Mouse (Mus musculus) midbrain, embryonic 11.5 days (tissue): ENCODE measurements at regions not wholly inside any gene's neighbourhood (a gene's known extent, or its start where the extent isn't known, plus 50 kb on each side); places are given as distances from the start of the nearest gene placed in this dataset.

Experiments used
- ATAC-seq: fragments of 200-750 bp; cut with Nextera tagmentation; 2 replicates; pipeline ENCODE4 v1.8.0; 2017; ENCODE audit warnings: moderate TSS enrichment, moderate library complexity; ENCODE audit not compliant: low FRiP score
- DNase-seq: peaks from one replicate; pipeline ENCODE4 v3.0.0; 2015; ENCODE audit warnings: low spot score; ENCODE audit errors: missing footprints
- H3K27ac ChIP-seq: fragments of 300-500 bp; sonication (generic); 2 replicates; pipeline ENCODE4 v1.5.1; 2014; ENCODE audit warnings: low read depth, low read length
- H3K27me3 ChIP-seq: fragments of 300-500 bp; sonication (generic); 2 replicates; pipeline ENCODE4 v1.6.1; 2014; ENCODE audit warnings: mild to moderate bottlenecking, low read length, moderate library complexity, mixed read lengths; ENCODE audit not compliant: control insufficient read depth, insufficient read depth
- H3K36me3 ChIP-seq: fragments of 300-500 bp; sonication (generic); 2 replicates; pipeline ENCODE4 v1.6.1; 2014; ENCODE audit warnings: mild to moderate bottlenecking, low read length, moderate library complexity, mixed read lengths; ENCODE audit not compliant: control insufficient read depth, insufficient read depth
- H3K4me1 ChIP-seq: fragments of 300-500 bp; sonication (generic); 2 replicates; pipeline ENCODE4 v1.6.1; 2014; ENCODE audit warnings: low read length; ENCODE audit not compliant: control insufficient read depth, insufficient read depth
- H3K4me2 ChIP-seq: fragments of 300-500 bp; sonication (generic); 2 replicates; pipeline ENCODE4 v1.6.1; 2014; ENCODE audit warnings: mild to moderate bottlenecking, moderate library complexity
- H3K4me3 ChIP-seq: fragments of 300-500 bp; sonication (generic); 2 replicates; pipeline ENCODE4 v1.5.1; 2014; ENCODE audit warnings: low read depth, low read length
- H3K9ac ChIP-seq: fragments of 300-500 bp; sonication (generic); 2 replicates; pipeline ENCODE4 v1.6.1; 2014; ENCODE audit warnings: low read length
- H3K9me3 ChIP-seq: fragments of 300-500 bp; sonication (generic); 2 replicates; pipeline ENCODE4 v1.6.1; 2016; ENCODE audit warnings: low read length; ENCODE audit not compliant: control insufficient read depth
- WGBS: fragments of 180-500 bp; shearing (Covaris S2); extraction: QIAGEN DNeasy Blood & Tissue Kit; methylation state at CpG from one replicate; pipeline ENCODE4 v1.1.7; 2014; 5-methylcytosine and 5-hydroxymethylcytosine counted together

DNA sequence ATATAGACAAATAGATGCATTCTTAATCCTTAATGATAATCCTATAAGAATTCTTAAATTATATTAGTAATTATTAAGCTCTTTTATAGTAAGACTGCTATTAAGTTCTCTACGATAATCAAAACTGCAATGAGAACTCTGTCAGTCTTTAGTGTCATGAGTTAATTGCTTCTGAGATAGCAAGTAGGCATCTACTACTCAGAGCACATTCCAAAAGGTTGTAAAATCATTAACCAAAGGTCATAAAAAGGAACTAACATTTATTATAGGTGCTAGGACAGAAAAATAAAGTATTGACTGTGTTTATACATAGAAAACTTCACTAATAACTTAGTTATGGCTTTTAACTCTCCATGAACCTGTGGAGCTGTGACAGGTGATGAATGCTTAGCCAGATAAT, 84.1 kb upstream of the Gm6657 start:
- Histone ChIP-seq H3K4me3 (no peak overlapping the region), H3K9me3 (no peaks in the 10 kb centered on the region), H3K9ac (no peak overlapping the region), H3K27me3 (no peaks in the 10 kb centered on the region), H3K4me2 (no peak overlapping the region), H3K4me1 (no peaks in the 10 kb centered on the region), H3K27ac (no peak overlapping the region), H3K36me3 (no peaks in the 10 kb centered on the region)
- ATAC-seq (no peak), DNase-seq (no peak)
- 93% methylated on average over 1 of the region's 1 CpGs for WGBS

- WGBS: 91% methylated on average over 1 of the region's 1 CpGs
- Histone ChIP-seq H3K4me2 (no peak overlapping the region), H3K9me3 (no peaks in the 10 kb centered on the region), H3K27me3 (no peaks in the 10 kb centered on the region), H3K27ac (no peak overlapping the region), H3K4me3 (no peak overlapping the region), H3K9ac (no peak overlapping the region), H3K36me3 (no peaks in the 10 kb centered on the region), H3K4me1 (no peaks in the 10 kb centered on the region)
- DNase-seq (no peak), ATAC-seq (no peak)
Measured at GRCm38 (mm10) chr12:78118131-78118530, 75.9 kb upstream of the Gm6657 start.

- no peak overlapping the region for H3K9ac ChIP-seq
- no peak for DNase-seq
- WGBS: 69% methylated on average over 2 of the region's 2 CpGs
- no peak overlapping the region for H3K4me2 ChIP-seq
- H3K27me3 ChIP-seq: no peaks in the 10 kb centered on the region
- no peaks in the 10 kb centered on the region for H3K4me1 ChIP-seq
- H3K36me3 ChIP-seq: no peaks in the 10 kb centered on the region
- no peaks in the 10 kb centered on the region for H3K9me3 ChIP-seq
- no peak overlapping the region for H3K27ac ChIP-seq
- H3K4me3 ChIP-seq: no peak overlapping the region
- no peak for ATAC-seq
Measured at GRCm38 (mm10) chr12:78119246-78119645, 74.8 kb upstream of the Gm6657 start.

DNA sequence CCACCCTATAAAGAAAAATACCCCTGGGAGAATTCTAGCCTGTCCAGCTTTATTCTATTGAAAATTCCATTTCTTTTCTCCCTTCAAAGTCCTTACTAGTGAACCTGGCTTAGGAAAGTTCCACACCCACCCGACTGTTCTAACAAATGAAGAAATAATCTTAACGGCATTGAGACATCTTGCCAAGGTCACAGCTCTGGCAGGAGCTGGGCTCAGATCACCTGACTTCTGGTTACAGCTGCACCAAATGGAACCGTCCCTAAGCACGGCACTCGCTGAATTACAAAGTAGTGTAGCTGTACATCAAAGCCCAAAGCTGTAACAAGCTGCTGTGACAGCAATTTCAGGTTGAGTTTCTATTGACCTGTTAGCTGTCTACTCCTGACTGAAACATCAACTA, 74.2 kb upstream of the Gm6657 start:
- H3K4me1 ChIP-seq: no peaks in the 10 kb centered on the region
- no peak for ATAC-seq
- WGBS: 75% methylated on average over 5 of the region's 5 CpGs

GRCm38 (mm10) chr12:78129130-78129845, 64.8 kb upstream of the Gm6657 start:
- H3K4me3 ChIP-seq: no peak overlapping the region
- H3K27ac ChIP-seq: no peak overlapping the region
- no peaks in the 10 kb centered on the region for H3K27me3 ChIP-seq
- no peak overlapping the region for H3K9ac ChIP-seq
- H3K4me2 ChIP-seq: no peak overlapping the region
- 83% methylated on average over 5 of the region's 5 CpGs for WGBS
- DNase-seq: no peak
- H3K36me3 ChIP-seq: no peaks in the 10 kb centered on the region
- H3K9me3 ChIP-seq: no peaks in the 10 kb centered on the region
- no peak for ATAC-seq
- H3K4me1 ChIP-seq: no peaks in the 10 kb centered on the region

More for the DNA sequence above, 74.2 kb upstream of the Gm6657 start:
- Histone ChIP-seq H3K27me3 (no peaks in the 10 kb centered on the region), H3K9ac (no peak overlapping the region), H3K4me3 (no peak overlapping the region), H3K36me3 (no peaks in the 10 kb centered on the region), H3K9me3 (no peaks in the 10 kb centered on the region), H3K4me2 (no peak overlapping the region), H3K27ac (no peak overlapping the region)
- DNase-seq: no peak

DNA sequence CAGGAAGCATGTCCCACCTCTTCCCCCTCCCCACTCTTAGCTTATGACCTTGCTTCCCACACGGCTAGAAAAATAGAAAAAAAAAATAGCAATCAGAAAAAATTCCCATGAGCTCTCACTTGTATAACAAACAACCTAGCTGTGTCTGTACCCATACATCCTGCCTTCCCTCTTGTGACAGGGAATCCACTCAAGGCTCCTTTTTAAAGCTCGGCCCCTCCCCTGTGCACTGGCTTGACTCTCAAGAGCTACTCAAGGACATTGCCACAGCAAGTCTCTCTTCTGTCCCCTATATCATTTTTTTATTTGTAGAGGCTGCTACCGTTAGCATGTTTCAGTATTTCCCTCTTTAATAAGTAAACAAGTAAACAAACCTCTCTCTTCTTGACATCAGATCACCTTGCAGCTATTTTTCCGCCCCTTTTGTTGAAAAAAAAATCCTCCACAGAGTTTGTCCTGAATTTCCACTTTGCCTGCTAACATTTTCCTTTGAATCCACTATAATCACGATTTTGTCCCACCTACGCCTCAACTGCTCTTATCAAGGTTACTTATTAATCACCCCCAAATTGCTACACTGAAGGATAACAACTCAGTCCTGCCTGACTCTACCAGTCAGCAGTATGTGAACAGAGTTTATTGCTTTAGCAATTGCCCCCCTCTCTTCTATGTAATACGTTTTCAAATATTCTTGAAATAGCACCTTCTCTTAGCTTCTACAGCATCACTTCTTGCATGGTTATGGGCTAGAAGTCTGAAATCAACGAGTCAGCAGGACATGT, 61.8 kb upstream of the Gm6657 start:
- DNase-seq (no peak), ATAC-seq (no peak)
- Histone ChIP-seq H3K36me3 (no peaks in the 10 kb centered on the region), H3K4me2 (no peak overlapping the region), H3K9ac (no peak overlapping the region), H3K27ac (no peak overlapping the region), H3K4me1 (no peaks in the 10 kb centered on the region), H3K27me3 (no peaks in the 10 kb centered on the region), H3K9me3 (no peaks in the 10 kb centered on the region), H3K4me3 (no peak overlapping the region)
- 80% methylated on average over 8 of the region's 8 CpGs for WGBS

DNA sequence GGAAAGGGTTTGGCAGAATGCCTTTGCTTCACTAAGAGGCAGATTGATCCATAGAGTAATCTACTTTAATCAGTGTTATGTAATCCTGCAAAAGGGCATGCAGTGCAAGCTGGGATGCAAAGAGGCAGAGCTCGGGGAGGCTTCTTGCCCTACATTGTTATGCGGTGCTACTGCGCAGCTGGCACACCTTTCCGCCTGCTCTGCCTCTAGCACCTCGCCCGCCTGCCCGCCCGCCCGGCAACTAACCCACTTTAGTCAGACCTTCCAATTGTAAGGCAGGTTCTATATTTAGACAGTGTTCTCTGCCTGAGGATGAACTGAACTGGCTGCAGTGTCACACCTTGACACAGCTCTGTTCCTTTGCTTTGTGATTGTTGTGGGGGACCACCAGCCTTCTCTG, 60.7 kb upstream of the Gm6657 start:
- H3K4me2 ChIP-seq: no peak overlapping the region
- no peak for ATAC-seq
- WGBS: 78% methylated on average over 9 of the region's 9 CpGs

GRCm38 (mm10) chr12:78133984-78134383, 60.1 kb upstream of the Gm6657 start:
- DNase-seq (no peak), ATAC-seq (no peak)
- no peaks in the 10 kb centered on the region for H3K4me1 ChIP-seq
- no peak overlapping the region for H3K4me2 ChIP-seq
- H3K9me3 ChIP-seq: no peaks in the 10 kb centered on the region
- H3K27me3 ChIP-seq: no peaks in the 10 kb centered on the region
- no peak overlapping the region for H3K4me3 ChIP-seq
- no peak overlapping the region for H3K9ac ChIP-seq
- no peak overlapping the region for H3K27ac ChIP-seq
- no peaks in the 10 kb centered on the region for H3K36me3 ChIP-seq
- 77% methylated on average over 4 of the region's 4 CpGs for whole genome bisulfite sequencing

More for the DNA sequence above, 60.7 kb upstream of the Gm6657 start:
- Histone ChIP-seq H3K9me3 (no peaks in the 10 kb centered on the region), H3K27ac (no peak overlapping the region), H3K36me3 (no peaks in the 10 kb centered on the region), H3K27me3 (no peaks in the 10 kb centered on the region), H3K4me1 (no peaks in the 10 kb centered on the region), H3K9ac (no peak overlapping the region), H3K4me3 (no peak overlapping the region)
- no peak for DNase-seq

DNA sequence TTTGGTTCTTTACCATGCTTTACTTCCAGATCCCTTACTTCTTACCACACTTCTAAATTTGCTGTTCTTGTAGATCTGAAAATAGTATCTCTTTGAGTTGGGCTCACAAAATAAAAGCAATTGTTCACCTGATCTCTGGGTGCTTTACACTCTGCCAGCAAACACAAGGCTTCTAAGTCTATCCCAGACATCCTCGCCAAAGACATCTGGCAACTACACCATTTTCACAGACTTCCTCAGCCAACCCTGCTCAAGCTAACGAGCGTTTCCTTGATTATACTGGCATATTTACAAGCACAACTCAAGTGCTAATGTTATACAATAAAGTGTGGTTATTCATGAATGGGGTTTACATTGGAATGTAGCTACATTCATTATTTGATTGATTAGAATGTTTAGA, 56.8 kb upstream of the Gm6657 start:
- Histone ChIP-seq H3K36me3 (no peaks in the 10 kb centered on the region), H3K27ac (no peak overlapping the region), H3K9me3 (no peaks in the 10 kb centered on the region), H3K27me3 (no peaks in the 10 kb centered on the region), H3K4me1 (no peaks in the 10 kb centered on the region), H3K4me2 (no peak overlapping the region), H3K9ac (no peak overlapping the region), H3K4me3 (no peak overlapping the region)
- ATAC-seq: no peak
- WGBS: 90% methylated on average over 3 of the region's 3 CpGs
- DNase-seq: no peak
